Mouse (Mus musculus) kidney, postnatal 4 days (tissue): ENCODE results near the gene Pbrm1.

Experiments used
- DNase-seq, 2 experiments: peaks; one replicate each; pipeline ENCODE4 v3.0.0; 2021; ENCODE audit warnings: mixed read lengths in 2 of 2

The Pbrm1 gene

GRCm38 (mm10) chr14:31079313-31080028 lies 60.5 kb downstream of the Pbrm1 start:
- no peak for DNase-seq

- DNase-seq: no peak
These were observed 62.2 kb downstream of the Pbrm1 start for GRCm38 (mm10) chr14:31081147-31081546.

GRCm38 (mm10) chr14:31087433-31087832 lies 68.5 kb downstream of the Pbrm1 start:
- peak; percentile 18 to 24 for DNase-seq

DNA sequence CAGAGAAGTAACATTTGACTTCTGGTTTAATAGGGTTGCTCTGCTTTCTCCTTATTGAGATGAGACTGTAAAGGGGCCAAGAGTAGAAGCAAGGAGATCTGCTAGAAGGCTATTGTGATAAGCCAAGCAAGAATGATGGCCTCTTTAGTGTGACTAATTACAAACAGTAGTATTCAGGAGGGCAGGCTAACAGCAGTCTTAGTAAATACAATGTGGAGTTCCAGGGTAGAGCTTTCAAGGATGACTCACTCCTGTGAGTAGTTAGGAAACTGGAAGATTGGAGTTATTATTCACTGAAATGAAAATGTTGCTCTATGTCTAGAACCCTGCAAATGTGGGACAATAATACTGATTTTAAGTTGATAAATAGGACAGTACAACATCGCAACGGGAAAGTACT lies 69.6 kb downstream of the Pbrm1 start:
- no peak for DNase-seq

GRCm38 (mm10) chr14:31089918-31090317 lies 71.0 kb downstream of the Pbrm1 start:
- DNase-seq: no peak

DNA sequence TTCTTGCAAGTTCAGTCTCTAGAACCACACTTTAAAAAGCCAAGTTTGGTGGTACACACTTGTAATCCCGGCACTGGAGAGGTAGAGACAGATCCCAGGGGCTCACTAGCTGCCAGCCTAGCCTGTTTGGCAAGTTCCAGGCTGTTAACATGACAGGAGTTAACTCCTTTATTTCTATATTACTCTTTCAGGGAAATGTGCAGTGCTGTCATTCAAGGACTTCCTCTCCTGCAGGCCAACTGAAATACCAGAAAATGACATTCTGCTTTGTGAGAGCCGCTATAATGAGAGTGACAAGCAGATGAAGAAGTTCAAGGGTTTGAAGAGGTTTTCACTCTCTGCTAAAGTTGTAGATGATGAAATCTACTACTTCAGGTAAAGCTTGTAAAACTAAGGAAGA lies 86.2 kb downstream of the Pbrm1 start:
- no peak for DNase-seq

- no peak for DNase-seq
These were observed 91.7 kb downstream of the Pbrm1 start for GRCm38 (mm10) chr14:31110613-31111012.

DNA sequence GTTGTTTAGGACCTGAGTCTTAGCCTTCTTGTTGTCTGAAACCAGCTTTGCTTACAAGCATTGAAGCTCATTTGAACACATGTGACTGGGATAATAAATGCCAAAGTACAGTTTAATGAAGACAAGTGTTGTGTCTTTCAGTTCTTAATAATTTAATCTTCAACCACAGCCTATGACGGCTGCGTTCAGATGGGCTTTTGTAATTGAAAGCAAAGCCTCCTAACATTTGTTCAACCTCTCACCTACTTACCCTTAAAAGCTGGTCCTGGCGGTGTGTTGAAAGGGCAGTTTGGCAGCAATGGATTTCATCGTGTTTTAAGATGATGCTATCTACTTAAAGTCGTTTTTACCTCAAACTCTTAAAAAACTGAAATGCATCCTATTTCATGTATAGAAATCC lies 93.2 kb downstream of the Pbrm1 start:
- DNase-seq: no peak

DNA sequence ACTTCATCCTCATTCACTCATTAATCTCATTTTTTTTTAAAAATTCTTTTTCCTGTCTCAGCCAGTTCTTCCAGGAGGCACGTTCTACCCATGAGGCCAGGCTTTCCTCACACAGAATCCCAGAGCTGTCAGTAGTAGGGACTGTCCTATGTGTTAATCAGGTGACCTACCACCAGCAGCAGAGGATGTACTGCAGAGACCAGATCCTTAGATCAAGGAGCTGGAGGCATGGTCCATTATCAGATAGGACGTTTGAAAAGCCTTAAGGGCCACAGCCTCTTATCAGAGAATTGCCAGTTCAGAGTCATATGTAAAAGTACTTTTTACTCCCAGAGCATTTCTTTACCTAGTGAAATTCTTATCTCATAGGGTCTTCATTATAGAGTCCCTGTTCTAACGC lies 95.1 kb downstream of the Pbrm1 start:
- no peak for DNase-seq

GRCm38 (mm10) chr14:31115522-31115921 lies 96.6 kb downstream of the Pbrm1 start:
- no peak for DNase-seq

GRCm38 (mm10) chr14:31125106-31126075 lies 106.5 kb downstream of the Pbrm1 start:
- no peak for DNase-seq

GRCm38 (mm10) chr14:31126826-31127225 lies 107.9 kb downstream of the Pbrm1 start:
- no peak for DNase-seq

GRCm38 (mm10) chr14:31128101-31128825 lies 109.3 kb downstream of the Pbrm1 start:
- DNase-seq: peak; percentile 58 to 74

DNA sequence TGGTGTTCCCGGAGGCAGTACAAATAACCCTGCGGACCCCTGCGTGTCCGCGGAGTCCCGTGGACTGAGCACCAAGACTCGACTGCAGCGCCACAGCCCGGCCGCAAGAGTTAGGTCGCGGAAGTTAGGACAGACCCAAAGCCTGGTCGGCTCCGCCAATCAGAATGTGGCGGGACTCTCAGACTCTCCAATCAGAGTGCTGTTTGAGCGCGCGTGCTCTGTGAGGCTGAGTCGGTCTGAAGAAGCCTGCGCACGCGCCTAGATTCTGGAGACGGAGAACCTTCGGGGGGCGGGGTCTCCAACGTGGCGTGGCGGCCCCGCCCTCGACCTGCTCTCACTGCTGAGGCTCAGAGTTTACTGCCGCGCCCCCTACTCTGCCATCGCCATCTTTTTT lies 109.9 kb downstream of the Pbrm1 start, which contains the start of gene Smim4:
TSS of gene Smim4 (minus strand) at position 131 of the 394 bp plus-strand sequence.
- peak; percentile 98 to 99 for DNase-seq

GRCm38 (mm10) chr14:31129326-31130235 lies 110.6 kb downstream of the Pbrm1 start:
- no peak for DNase-seq

DNA sequence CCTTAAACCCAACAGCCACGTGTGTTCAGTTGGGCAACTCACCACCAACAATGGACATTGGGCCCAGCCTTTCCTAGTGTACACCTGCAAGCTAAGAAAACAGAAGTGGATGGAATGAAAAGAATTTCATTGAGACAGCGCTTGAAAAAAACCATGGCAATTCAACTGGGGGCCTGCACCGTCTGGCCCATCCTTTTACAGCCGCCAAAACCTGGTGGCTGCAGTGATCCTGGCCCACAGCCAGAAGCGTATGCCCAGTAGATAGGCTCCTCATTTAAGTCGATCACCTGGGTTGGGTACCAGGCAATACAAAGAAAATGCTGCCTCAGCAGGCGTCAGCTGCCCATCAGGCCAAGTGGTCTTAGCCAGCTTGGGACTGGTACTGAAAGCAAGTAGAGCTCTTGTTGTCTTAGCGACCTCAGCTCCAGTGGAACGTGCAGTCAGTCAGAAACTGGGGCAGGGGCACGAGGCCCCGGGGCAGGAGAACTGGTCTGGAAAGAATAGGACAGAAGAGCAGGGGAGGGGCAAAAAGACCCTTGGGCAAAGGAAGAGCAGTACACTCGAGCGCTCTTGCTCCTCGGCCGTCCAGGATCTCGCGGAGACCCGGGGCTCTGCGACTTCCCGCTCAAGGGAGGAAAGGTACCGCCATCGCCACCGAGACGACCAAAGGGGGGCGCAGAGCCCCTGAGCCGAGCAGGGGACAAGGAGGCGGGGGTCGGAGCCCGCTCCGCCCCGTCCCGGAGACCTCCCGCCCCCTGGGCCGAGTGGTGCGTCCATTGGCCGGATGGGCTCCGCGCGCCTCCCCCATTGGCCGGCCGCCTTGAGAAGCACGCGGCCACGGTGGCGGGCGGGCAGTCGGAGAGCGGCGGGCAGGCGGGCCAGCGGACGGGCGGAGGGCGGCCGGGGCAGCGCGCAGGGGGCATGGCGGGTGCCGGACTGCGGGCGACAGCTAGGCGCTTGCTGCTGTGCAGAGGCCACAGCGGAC lies 111.6 kb downstream of the Pbrm1 start, which contains the start of gene Nt5dc2:
TSS of gene Nt5dc2 (plus strand) at position 818 of the 985 bp plus-strand sequence.
- peak; percentile 95 to 97 for DNase-seq

DNA sequence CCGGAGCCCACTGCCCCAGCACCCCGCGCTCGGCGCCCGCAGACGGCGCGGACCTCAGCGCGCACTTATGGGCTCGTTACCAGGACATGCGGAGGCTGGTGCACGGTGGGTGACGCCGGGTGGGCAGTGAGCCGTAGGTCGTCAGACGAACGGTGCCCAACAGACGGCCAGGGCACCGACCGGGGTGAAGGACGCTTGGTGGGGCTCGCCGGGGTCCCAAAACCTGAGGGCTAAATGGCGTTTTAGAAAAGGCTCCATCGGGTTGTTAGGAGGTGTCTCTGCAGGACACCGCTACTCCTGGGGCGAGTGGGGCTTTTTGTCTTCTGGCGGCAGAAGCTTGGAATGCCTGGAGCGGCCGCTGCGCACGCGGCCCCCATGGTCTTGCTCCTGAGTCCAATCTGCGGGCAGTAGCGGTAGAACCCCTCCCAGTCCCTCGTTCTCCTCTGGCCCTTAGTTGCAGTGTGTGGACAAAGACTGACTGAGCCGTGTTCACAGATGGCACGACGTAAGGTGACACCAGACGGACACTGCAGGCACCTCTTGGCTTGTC lies 112.4 kb downstream of the Pbrm1 start:
- peak; percentile 56 to 72 for DNase-seq

DNA sequence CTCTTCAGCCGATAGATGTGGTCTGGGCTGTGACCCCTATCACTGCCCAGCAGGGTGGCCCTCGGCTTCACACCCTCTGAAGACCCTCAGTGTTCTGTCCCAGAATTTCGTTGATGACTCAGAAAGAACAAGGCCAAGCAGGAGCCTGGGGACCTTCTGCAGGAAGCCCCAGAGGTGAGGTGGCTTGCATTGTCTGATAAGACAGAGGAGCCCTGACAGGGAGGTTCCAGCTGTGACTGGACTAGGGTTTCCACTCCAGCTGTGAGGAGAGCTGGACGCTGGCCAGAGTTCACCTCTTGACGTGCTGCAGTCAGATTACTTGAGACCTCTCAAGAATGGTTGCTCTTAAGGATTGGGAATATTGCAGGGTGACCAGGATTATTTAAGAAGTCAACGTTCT lies 113.1 kb downstream of the Pbrm1 start:
- DNase-seq: peak; percentile 63 to 69

DNA sequence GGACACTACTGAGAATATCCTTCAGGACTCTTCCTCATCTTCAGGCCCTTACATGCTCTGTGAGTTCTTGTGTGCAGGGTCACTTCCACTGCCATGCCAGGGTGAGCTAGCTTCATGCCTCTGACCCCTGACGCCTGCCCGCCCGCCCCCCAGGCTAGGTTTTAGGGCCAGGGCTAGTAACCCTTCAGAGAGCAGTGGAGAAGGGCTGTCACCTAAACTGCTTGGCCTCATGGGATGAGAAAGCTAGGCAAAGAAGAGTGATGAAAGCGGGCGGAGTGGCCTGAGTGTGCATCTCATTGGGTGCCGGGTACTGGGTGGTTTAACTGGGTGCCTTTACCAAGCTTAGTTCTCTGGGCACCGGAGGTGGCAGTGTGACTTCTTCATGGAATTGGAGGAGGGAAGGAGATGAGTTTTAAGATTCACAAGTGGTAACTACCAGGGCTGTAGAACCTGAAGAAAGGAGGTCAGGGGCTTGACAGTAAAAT lies 113.6 kb downstream of the Pbrm1 start:
- no peak for DNase-seq
